Mouse (Mus musculus): ENCODE results near the gene Pole. TPM values are rescaled to one million over a fixed set of nuclear protein-coding genes. Genes with fewer than 3 reads are reported as not detected.

Gene Pole
- 41.0 and 46.1 TPM in 2 replicates for polyA plus RNA-seq (2014; fragmentation: Nextera tagmentation; extraction: Ambion mirVana)

- H3K27me3 ChIP-seq (ENCODE audit: control insufficient read depth, insufficient read depth, low read length): peaks cover 8% of the 10 kb centered on the region; the same call in 1 of the 2 replicates
- DNase-seq (ENCODE audit: low spot score) (peak; percentile 96), ATAC-seq (replicated peaks; ENCODE audit: insufficient number of reproducible peaks, low FRiP score, low TSS enrichment, low read depth) (peak; percentile 96)
- WGBS: under 1% methylated on average over 55 of the region's 64 CpGs
- peak within 1 kb of the TSS; percentile 66 for H3K4me3 ChIP-seq (ENCODE audit: low read depth, low read length)
- no peaks in the 10 kb centered on the region for H3K4me1 ChIP-seq (ENCODE audit: control insufficient read depth, insufficient read depth, low read length)
- H3K27ac ChIP-seq (replicated peaks; ENCODE audit: low read depth, low read length): peak within 1 kb of the TSS; percentile 38; the same call in 1 of the 2 replicates
- H3K36me3 ChIP-seq (replicated peaks; ENCODE audit: control insufficient read depth, insufficient read depth, low read depth, low read length): no peaks in the 10 kb centered on the region; the same call in 1 of the 2 replicates
- peak within 1 kb of the TSS; percentile 85 for H3K9ac ChIP-seq (replicated peaks; ENCODE audit: low read length)
- H3K9me3 ChIP-seq (replicated peaks; ENCODE audit: control insufficient read depth, low read length): no peaks in the 10 kb centered on the region
- peak within 1 kb of the TSS; percentile 90 for H3K4me2 ChIP-seq (ENCODE audit: low read depth, low read length)
Measured at GRCm38 (mm10) chr5:110285770-110286445, at the start of gene Pole, which contains the start of gene Pxmp2. TSS of gene Pole (plus strand) at chr5:110286306. TSS of gene Pxmp2 (minus strand) at chr5:110286186.

- ATAC-seq (replicated peaks; ENCODE audit: insufficient number of reproducible peaks, low FRiP score, low TSS enrichment, low read depth) (no peak), DNase-seq (ENCODE audit: low spot score) (no peak)
- Histone ChIP-seq H3K27me3 (ENCODE audit: control insufficient read depth, insufficient read depth, low read length) (no peaks in the 10 kb centered on the region), H3K9me3 (replicated peaks; ENCODE audit: control insufficient read depth, low read length) (no peaks in the 10 kb centered on the region), H3K4me2 (ENCODE audit: low read depth, low read length) (no peak overlapping the region), H3K9ac (replicated peaks; ENCODE audit: low read length) (no peak overlapping the region), H3K4me1 (ENCODE audit: control insufficient read depth, insufficient read depth, low read length) (no peaks in the 10 kb centered on the region), H3K36me3 (replicated peaks; ENCODE audit: control insufficient read depth, insufficient read depth, low read depth, low read length) (peaks cover 3% of the 10 kb centered on the region), H3K27ac (replicated peaks; ENCODE audit: low read depth, low read length) (no peak overlapping the region), H3K4me3 (ENCODE audit: low read depth, low read length) (no peak overlapping the region)
- WGBS: 79% methylated on average over 2 of the region's 2 CpGs
Measured at GRCm38 (mm10) chr5:110244091-110244490, 42.0 kb upstream of the Pole start.

- WGBS: 87% methylated on average over 4 of the region's 4 CpGs
- no peak overlapping the region for H3K4me3 ChIP-seq (ENCODE audit: low read depth, low read length)
- no peaks in the 10 kb centered on the region for H3K27me3 ChIP-seq (ENCODE audit: control insufficient read depth, insufficient read depth, low read length)
- no peak for DNase-seq (ENCODE audit: low spot score)
- H3K4me1 ChIP-seq (ENCODE audit: control insufficient read depth, insufficient read depth, low read length): no peaks in the 10 kb centered on the region
- H3K9me3 ChIP-seq (replicated peaks; ENCODE audit: control insufficient read depth, low read length): no peaks in the 10 kb centered on the region
- no peak overlapping the region for H3K4me2 ChIP-seq (ENCODE audit: low read depth, low read length)
- no peak overlapping the region for H3K27ac ChIP-seq (replicated peaks; ENCODE audit: low read depth, low read length)
- no peak overlapping the region for H3K9ac ChIP-seq (replicated peaks; ENCODE audit: low read length)
- no peak for ATAC-seq (replicated peaks; ENCODE audit: insufficient number of reproducible peaks, low FRiP score, low TSS enrichment, low read depth)
- peaks cover 6% of the 10 kb centered on the region for H3K36me3 ChIP-seq (replicated peaks; ENCODE audit: control insufficient read depth, insufficient read depth, low read depth, low read length)
Measured at GRCm38 (mm10) chr5:110266941-110267340, 19.2 kb upstream of the Pole start.

DNA sequence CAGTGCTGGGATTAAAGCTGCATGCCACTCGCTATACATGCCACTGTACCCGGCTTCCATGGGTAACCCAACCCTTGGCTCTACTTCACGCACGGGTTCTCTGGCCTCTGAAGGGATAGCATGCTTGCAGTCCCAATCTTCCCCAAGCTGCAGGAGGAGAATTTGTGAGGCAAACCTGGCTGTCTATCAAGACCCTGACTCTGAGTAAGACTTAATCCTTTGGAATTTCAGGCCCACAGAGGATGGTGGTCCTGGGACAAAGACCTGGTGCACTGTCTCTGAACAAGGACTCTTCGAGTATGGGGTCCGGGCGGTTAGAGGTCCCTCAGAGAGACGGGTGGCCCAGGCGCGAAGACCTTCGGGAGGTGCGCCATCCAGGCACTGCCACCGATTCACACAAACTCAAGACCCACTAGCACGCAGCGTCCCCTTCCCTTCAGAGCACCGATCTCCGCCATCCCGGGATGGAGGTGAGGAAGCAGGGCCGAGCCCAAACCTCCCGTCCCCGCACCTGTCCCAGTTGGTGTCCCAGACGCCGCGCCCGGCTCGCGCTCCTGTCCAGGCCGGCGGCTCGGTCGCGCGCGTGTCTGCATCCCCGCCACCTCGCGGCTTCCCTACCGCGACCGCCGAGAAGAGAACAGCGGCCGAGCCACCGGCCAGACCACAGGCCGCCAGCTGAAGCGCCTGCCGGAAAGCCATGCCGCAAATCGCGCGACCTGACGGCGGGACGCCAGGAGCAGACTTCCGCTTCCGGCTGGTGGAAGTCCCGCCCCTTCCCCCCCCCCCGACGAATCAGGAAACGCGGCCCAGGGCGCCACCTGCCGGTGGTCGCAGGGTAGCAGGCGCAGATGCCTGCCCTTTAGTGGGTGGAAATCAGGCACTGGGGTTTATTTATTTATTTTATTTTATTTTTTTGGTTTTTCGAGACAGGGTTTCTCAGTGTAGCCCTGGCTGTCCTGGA is 16.7 kb upstream of the Pole start, which contains the start of gene Pgam5:
TSS of gene Pgam5 (minus strand) at position 773 of the 961 bp plus-strand sequence.
- WGBS: under 1% methylated on average over 65 of the region's 66 CpGs
- Histone ChIP-seq H3K27ac (replicated peaks; ENCODE audit: low read depth, low read length) (peak within 1 kb of the TSS; percentile 35; the same call in 1 of the 2 replicates), H3K4me2 (ENCODE audit: low read depth, low read length) (peak within 1 kb of the TSS; percentile 54), H3K27me3 (ENCODE audit: control insufficient read depth, insufficient read depth, low read length) (no peaks in the 10 kb centered on the region), H3K36me3 (replicated peaks; ENCODE audit: control insufficient read depth, insufficient read depth, low read depth, low read length) (peaks cover 6% of the 10 kb centered on the region), H3K4me3 (ENCODE audit: low read depth, low read length) (peak within 1 kb of the TSS; percentile 95), H3K9me3 (replicated peaks; ENCODE audit: control insufficient read depth, low read length) (no peaks in the 10 kb centered on the region), H3K4me1 (ENCODE audit: control insufficient read depth, insufficient read depth, low read length) (no peaks in the 10 kb centered on the region), H3K9ac (replicated peaks; ENCODE audit: low read length) (peak within 1 kb of the TSS; percentile 90)
- peak; percentile 93 for DNase-seq (ENCODE audit: low spot score)
- peak; percentile 85 for ATAC-seq (replicated peaks; ENCODE audit: insufficient number of reproducible peaks, low FRiP score, low TSS enrichment, low read depth)

DNA sequence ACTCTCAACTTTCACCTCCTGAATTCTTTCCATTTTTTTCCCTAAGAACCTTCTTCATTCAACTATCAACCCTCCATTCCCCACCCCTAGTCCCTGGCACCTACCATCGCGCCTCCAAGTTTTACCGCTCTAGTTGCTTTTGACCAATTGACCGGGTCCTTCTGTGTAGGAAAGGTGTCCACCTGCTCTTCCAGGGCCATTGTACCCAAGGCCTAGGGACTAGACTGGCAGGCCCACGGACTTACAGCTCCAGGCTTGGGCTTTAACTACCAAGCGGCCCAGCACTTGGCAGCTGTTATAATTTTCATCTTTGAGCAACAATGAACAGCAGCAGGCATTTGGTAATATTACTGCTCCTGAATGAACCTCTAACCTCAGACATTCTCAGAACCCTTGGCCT is 15.9 kb upstream of the Pole start:
- Histone ChIP-seq H3K27ac (replicated peaks; ENCODE audit: low read depth, low read length) (no peak overlapping the region), H3K9ac (replicated peaks; ENCODE audit: low read length) (no peak overlapping the region), H3K27me3 (ENCODE audit: control insufficient read depth, insufficient read depth, low read length) (no peaks in the 10 kb centered on the region), H3K4me3 (ENCODE audit: low read depth, low read length) (no peak overlapping the region), H3K4me2 (ENCODE audit: low read depth, low read length) (no peak overlapping the region), H3K36me3 (replicated peaks; ENCODE audit: control insufficient read depth, insufficient read depth, low read depth, low read length) (peaks cover 3% of the 10 kb centered on the region), H3K4me1 (ENCODE audit: control insufficient read depth, insufficient read depth, low read length) (no peaks in the 10 kb centered on the region), H3K9me3 (replicated peaks; ENCODE audit: control insufficient read depth, low read length) (no peaks in the 10 kb centered on the region)
- ATAC-seq (replicated peaks; ENCODE audit: insufficient number of reproducible peaks, low FRiP score, low TSS enrichment, low read depth): no peak
- DNase-seq (ENCODE audit: low spot score): no peak
- 92% methylated on average over 6 of the region's 6 CpGs for WGBS

GRCm38 (mm10) chr5:110274147-110274546 is 12.0 kb upstream of the Pole start:
- Histone ChIP-seq H3K36me3 (replicated peaks; ENCODE audit: control insufficient read depth, insufficient read depth, low read depth, low read length) (no peaks in the 10 kb centered on the region), H3K4me3 (ENCODE audit: low read depth, low read length) (no peak overlapping the region), H3K27me3 (ENCODE audit: control insufficient read depth, insufficient read depth, low read length) (no peaks in the 10 kb centered on the region), H3K4me2 (ENCODE audit: low read depth, low read length) (no peak overlapping the region), H3K27ac (replicated peaks; ENCODE audit: low read depth, low read length) (no peak overlapping the region), H3K4me1 (ENCODE audit: control insufficient read depth, insufficient read depth, low read length) (no peaks in the 10 kb centered on the region), H3K9ac (replicated peaks; ENCODE audit: low read length) (no peak overlapping the region), H3K9me3 (replicated peaks; ENCODE audit: control insufficient read depth, low read length) (no peaks in the 10 kb centered on the region)
- ATAC-seq (replicated peaks; ENCODE audit: insufficient number of reproducible peaks, low FRiP score, low TSS enrichment, low read depth) (no peak), DNase-seq (ENCODE audit: low spot score) (no peak)
- 82% methylated on average over 4 of the region's 4 CpGs for WGBS

GRCm38 (mm10) chr5:110274846-110275245 is 11.3 kb upstream of the Pole start:
- Histone ChIP-seq H3K4me1 (ENCODE audit: control insufficient read depth, insufficient read depth, low read length) (no peaks in the 10 kb centered on the region), H3K27me3 (ENCODE audit: control insufficient read depth, insufficient read depth, low read length) (no peaks in the 10 kb centered on the region), H3K9me3 (replicated peaks; ENCODE audit: control insufficient read depth, low read length) (no peaks in the 10 kb centered on the region), H3K4me2 (ENCODE audit: low read depth, low read length) (no peak overlapping the region), H3K36me3 (replicated peaks; ENCODE audit: control insufficient read depth, insufficient read depth, low read depth, low read length) (no peaks in the 10 kb centered on the region), H3K9ac (replicated peaks; ENCODE audit: low read length) (no peak overlapping the region), H3K27ac (replicated peaks; ENCODE audit: low read depth, low read length) (no peak overlapping the region), H3K4me3 (ENCODE audit: low read depth, low read length) (no peak overlapping the region)
- 58% methylated on average over 2 of the region's 2 CpGs for WGBS
- ATAC-seq (replicated peaks; ENCODE audit: insufficient number of reproducible peaks, low FRiP score, low TSS enrichment, low read depth): no peak
- DNase-seq (ENCODE audit: low spot score): no peak
